Mouse (Mus musculus): ENCODE data around the gene Slc35g1.

- TF ChIP-seq POLR2A (IDR thresholded peaks at IDR 0.05; ENCODE audit: control insufficient read depth, low read depth, low read length), result no peak
- TF ChIP-seq CTCF (IDR thresholded peaks at IDR 0.05; ENCODE audit: control insufficient read depth, insufficient read depth, insufficient replicate concordance, low read depth, low read length), result no peak
Observed at GRCm38 (mm10) chr19:38435221-38435620, 39.4 kb downstream of the Slc35g1 start.

All from testis, adult 2 months (tissue).